Mouse (Mus musculus) kidney, postnatal 4 days (tissue): Measurements from ENCODE around the gene Wdfy3.
A peak's percentile ranks its signal among the peaks of the same experiment; 100 is the strongest.
"Not testable (repeated sequence)": the region's sequence is repeated elsewhere in the genome, so short reads cannot be mapped to it uniquely, and the experiment has no call there.

Source experiments
- DNase-seq, 2 experiments: peaks; one replicate each; pipeline ENCODE4 v3.0.0; 2021; ENCODE audit warnings: mixed read lengths in 2 of 2

The Wdfy3 gene

DNA sequence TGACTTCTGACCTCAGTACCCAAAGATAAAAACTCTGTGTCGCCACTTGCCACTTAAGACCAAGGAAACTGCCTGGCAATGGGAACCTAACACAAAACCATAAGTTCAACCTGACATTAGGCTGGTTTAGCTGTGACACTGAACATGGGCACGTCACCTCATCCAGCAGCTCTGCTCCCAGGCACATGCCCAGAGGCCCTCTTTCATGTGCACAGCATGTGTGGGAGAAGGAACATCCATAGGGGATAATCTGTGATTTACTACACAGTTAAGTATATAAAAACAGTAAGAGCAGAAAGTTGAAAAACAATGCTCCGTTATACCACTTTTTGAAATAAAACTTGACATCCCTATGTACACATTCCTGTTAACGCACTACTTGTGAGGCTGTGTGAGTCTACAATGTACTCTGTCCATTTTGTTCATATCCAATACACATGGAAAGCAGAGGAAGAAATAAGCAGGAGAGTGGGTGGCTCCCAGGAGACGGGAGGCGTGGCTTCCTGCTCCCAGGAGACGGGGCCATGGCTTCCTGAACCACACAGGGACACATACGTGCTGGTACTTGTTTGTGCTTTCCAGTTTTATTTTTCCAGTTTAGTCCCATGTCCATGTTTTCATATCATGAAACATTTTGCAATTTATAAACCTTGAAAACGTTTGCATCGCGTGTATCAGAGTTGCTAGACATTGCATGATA, 73.5 kb downstream of the Wdfy3 start:
- peak; percentile 26 to 33 for DNase-seq

DNA sequence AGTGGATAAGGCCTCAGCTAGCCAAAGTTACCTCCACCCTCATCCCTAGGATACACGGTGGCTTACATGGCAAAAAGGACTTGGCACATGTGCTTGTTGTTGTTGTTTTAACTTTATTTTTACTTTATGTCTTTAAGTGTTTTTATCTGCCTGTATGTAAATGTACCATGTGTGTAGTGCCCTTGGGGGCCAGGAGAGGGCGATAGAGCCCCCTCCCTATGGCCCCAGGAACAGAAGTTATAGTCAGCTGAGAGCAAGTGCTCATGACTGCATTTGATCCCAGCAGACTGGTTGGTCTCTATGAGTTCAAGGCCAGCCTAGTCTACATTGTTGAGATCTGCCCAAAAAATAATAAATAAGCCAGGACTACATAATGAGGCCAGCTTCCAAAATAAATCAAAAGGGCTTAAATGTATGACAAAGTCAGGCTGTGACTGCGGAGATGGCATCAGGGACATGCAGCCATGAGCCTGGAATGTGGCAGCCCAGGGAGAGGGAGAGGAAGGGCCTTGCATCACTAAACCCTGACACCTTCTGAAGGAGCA, 74.2 kb downstream of the Wdfy3 start:
- peak in 1 of 2 experiments; percentile 33 for DNase-seq

DNA sequence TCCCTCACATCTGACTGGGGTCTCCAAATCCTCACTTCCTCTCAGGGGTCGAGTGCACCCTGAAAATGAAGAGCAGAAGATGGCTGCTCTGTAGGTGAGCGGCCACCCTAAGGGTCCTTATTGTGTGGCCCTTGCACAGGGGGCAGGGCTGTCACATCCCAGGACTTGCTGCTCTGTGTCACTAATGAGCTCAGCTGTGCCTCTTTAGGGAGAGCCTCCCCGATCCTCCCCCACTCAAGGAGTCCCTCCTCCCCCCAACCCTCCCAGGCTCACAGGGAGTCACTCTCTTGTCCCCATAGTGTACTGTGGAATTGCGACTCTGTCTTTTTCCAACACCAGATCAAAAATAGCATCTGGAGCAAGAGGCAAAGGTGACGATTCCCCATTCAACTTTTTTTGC, 75.7 kb downstream of the Wdfy3 start:
- DNase-seq: peak; percentile 53 to 58

DNA sequence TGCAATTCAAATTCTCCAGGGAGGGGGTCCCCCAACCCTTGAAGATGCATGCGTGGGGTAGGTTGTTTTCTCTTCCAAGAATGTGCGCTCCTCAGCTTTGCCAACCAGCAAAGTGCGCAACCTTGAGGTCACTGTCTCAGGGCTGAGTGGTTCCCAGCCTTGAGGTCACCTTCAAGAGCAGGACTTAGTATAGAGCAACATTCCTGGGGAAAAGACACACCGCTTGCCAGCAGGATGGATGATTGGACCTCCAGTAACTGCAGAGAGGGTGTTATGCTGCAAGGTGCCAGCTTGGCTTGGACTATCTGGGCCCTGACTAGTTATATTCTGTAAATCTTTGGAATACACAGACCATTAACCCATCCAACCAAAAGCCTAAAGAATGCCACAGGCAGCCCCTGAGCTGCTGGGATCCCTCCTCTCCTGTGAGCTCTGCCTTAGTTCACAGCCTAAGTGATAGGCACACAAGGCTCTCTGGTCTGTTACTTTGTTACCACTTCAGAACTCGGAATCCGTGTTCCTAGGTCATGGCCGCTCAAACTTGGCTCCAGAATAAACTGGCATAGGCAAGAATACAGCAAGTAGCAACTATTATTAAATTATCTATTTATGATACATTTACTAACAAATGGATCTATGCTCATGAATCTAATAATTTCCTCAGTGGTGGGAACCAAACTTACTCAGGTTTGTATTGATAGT, 76.6 kb downstream of the Wdfy3 start:
- peak; percentile 33 to 65 for DNase-seq

DNA sequence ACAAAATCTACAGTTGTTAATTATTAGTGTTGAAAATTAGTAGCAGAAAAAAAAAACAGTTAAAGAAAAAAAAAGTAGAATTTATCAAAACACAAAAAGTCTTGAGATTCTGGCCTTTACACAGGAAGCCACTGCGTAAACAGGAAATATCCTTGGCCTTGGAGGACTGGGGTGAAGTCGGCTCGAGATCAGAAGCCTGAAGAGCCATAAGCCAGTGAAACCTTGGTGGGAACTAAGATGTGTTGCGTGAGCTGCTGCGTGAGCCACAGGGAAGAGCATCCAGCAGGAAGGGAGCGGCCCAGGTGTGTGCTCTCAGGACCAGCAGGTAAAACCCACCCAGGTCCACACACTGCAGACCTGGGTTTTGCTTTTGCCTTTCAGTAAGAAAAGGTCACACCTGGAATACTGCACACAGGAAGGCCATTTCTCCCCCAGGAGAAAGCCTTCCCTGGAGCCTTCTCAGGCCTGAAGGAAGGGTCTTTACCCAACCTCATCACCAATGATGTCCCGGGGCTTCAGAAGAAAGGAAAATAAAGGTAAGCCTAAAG, 79.3 kb downstream of the Wdfy3 start:
- no peak for DNase-seq

DNA sequence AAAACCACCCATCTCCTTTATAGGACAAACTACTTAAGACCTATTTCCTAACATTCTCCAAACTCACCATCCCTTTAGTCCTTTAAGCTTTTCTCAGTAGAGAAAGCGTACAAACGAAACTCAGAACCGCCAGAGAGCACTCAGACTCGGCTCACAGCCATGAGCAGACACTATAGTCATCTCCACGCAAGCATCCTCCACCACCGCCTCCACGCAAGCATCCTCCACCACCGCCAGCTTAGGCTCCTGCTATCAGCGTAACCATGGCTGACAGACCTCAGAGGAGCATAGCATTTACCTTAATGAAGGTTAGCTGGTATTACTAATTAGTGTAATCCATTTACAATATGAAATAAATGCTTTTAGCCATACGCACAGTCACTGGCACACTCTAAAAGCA, 81.2 kb downstream of the Wdfy3 start:
- DNase-seq: no peak

DNA sequence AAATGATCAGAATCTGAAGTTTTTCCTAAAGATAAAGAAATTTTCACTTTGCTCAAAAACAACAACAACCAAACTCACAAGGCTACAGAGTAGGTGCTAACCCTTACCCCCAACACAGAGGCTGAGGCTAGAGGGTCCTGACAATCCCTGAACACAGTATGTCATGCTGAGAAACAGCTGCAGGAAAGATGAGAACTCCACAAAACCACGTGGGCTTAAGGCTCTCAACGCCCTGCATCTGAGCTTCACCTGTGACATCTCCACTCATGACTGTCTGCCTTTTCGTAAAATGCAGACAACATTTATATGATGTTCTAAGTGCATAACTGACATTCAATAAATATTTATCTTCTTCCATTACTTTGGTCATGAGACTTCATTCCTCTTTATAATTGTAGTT, 83.0 kb downstream of the Wdfy3 start:
- no peak for DNase-seq

DNA sequence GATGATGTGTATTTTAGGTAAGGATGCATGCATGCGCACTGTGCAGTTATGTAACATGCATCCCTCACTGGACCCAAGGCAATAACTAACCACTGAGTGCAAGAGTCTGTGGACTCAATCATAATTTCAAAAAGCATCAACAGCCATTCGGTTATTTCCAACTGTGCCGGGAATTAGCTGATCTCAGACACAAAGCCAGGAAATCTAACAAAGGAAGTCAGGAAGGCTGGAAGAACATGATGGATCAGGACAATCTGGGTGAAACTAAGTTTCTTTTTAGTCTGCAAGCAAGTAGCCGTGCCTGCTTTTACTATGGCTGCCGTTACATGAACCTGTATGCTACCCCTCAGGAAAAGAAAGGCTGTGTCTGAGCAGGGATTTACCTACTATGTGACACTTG, 87.5 kb downstream of the Wdfy3 start:
- DNase-seq: no peak

DNA sequence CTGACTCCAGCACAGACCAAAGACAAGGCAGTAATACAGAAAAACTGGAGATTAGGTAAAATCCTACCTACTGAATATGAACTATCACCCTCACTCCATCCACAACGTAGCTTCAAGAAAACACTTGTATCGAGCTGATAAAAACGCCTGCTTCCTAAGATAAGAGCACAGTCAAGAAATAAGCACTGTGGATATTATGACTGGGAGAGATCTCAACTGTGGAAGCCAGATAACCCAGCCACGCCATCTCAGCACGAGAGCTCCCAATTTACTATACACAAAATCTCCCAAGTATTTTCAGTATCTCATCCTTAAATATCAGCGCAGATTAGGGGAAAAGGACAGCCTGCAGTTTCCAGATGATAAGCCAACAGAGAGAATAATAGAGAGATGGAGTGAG, 90.1 kb downstream of the Wdfy3 start:
- DNase-seq: no peak

DNA sequence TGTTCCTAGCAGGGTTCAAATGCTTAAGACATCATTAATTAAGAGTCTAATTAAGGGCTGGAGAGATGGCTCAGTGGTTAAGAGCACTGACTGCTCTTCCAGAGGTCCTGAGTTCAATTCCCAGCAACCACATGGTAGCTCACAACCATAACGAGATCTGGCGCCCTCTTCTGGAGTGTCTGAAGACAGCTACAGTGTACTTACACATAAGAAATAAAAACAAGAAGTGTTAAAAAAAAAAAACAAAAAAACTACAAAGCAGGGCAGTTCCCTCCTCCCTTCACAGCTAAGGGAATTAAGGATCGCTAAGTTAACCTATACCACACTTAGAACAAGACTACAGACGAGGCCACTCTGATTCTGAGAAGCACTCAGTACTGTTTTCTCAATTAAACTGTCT, 97.1 kb downstream of the Wdfy3 start:
- not testable (repeated sequence) for DNase-seq

DNA sequence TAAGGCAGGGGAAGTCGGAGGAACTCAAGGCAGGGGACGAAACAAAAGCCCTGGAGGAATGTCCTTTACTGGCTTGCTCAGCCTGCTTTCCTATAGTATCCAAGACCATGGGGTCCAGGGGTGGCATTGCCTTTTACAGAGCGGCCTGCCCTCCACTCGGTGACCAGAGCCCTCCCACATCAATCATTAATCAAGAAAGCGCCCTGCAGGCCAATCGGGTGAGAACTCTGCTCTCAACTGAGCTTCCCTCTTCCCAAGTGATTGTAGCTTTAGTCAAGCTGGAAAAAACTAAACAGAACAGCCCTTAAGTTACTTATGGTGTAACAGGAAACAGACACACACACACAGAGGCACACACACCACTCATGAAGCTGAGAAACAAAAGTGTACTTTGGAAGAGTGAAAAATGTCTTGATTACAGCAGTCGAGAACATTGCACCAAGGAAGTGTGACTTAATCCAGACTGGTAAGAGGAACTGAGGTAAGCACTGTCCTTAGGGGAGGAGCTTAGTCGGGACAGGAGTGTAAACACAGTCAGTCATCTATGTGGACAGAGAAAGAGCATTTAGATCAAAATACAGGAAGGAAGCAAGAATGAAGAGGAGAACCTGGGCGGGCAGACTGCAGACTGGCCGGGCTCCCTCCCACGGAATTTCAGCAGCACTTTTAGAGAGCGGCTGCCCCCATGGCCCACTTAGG, 101.4 kb downstream of the Wdfy3 start:
- peak; percentile 49 to 68 for DNase-seq

DNA sequence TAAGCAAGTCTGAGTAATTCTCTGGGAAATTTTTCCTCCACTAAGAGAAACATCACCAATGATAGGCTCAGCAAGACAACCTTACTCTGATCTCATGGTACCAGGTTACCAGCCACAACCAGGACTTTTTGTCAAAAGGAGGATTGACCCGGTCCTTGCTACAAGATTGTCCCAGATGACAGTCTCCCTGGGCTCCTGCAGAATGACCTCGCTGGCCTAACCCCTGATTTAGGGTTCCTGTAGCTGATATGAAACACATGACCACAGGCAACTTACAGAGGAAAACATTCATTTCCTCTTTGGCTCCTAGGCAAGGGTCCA, 101.9 kb downstream of the Wdfy3 start:
- no peak for DNase-seq

DNA sequence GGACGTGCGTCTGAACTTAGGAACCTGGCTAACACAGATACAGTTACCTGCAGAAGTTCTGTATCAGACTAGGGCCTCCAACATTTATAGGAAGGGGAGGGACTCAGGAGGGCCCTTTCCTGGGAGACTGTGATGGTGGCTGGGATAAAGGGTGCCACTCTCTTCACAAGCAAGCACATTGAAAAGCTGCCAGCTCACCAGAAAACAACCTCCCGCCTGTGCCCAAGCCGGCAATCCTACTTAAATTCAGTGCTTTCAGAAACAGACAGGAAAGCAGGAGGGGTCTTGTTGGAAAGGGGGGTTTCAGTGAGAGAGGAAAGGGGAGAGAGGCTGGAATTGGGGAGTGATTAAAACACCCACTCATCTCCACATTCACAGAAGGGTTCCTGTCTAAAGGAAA, 106.9 kb downstream of the Wdfy3 start:
- DNase-seq: no peak

DNA sequence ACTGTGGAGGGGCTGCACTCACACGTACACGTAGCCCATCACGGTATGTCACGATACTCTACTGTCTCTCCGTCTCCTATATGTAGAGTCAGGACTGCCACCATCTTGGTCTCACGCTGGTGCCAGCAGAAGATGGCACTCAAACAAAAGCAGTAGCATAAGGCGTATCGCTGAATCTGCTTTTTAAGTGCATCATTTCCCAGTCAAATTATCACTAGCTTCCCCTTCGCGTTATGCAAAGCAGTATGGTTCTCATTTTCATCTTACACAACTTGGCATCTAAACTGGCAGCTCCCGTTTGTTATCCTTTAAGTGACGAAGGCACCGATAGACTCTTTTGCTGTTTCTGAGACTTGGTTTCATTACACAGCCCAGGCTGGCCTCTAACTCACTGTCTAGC, 110.4 kb downstream of the Wdfy3 start:
- no peak for DNase-seq

DNA sequence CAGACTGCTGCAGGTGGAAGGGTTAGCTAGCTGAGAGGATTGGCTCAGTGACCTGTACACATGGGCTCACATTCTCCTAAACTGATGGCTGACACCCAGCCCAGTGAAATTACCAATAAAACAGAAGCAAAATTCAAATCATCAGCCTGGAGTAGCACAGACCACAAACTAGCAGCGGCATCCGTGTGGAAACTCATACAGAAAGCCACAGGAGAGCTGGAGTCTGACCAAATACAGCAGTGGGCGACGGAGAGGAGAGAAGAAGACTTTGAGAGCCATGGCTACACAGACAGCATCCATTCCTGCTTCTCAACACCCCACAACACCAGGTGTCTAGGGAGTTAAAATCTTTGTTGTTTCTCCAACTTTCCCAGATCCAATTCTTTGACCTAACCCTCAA, 110.8 kb downstream of the Wdfy3 start:
- DNase-seq: no peak

DNA sequence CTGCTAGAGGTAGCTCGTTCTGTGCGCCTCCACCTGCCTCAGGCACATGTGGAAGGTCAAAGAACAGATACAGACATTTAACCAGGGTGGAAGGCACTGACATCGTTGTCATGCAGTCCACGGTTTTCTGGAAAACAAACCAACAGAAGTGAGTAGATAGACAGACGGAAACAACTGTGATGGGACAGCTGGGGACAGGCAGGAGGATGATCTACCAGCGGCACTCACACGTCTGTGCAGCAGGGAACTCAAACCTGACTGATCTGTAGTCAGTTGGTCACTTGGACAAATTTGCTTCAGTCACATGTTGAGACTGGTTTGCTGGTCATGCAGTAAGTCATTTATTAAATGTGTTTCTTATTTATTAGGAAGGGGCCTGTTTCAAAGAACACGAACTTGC, 112.3 kb downstream of the Wdfy3 start:
- DNase-seq: no peak

DNA sequence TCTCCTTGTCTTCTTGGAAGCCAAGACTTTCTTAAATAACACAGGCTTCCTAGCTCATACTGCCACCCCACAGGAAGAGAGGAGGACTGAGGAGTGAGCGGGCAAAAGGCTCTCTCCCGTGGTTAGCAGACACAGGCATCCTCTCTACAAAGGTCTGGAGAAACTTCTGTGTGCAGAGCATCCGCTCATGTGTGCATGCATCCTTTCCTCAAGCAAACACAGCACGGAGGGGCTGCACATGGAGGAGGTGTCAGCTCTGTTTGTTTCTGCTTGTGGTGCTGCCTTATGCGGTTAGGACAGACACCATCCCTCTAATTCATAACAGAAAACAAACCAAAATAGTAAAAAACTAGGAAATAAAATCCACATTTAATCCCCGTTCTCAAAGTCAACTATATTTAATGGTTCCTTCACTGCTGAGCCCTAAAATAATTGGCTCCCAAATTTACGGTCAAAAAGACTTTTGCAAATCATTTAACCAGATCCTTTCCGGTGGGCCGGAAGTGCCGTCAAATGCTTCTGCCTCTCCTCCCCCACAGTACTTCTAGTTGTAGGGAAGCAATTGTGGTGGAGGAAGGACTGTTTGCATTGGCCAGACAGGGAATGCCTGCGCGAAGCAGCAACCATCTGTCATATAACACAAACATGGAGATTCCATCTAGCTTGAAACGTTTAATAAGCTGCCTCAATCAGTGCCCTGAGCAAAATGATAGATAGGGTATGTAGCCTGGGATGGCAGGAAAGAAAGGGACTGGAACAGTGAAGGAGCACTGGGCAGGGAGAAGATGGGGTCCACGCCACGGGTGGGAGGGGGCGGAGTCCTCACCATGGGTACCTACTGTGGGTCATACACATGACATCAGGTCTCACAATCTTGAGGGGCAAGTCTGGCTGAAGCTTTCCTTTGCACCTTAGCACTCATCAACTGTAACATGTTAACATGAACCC, 115.1 kb downstream of the Wdfy3 start:
- DNase-seq: peak; percentile 54 to 61

DNA sequence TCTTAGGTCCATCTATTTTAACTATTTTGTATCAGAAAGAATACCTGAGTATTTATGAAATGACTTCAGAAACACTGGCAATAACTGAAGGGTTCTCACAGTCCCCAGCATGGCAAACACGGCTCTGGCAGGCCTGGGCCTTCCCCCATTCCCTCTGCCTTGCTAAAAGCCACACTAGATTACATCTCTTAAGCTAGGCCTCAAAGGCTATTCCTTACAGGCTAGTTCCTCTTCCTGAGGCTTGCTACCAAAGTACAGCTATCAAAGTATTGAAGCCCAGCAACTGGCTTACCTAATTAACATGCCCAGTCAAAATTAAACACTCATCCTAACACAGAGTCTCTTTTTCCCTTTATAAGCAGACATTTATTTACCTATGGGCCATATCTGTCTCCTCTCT, 117.8 kb downstream of the Wdfy3 start:
- DNase-seq: no peak

DNA sequence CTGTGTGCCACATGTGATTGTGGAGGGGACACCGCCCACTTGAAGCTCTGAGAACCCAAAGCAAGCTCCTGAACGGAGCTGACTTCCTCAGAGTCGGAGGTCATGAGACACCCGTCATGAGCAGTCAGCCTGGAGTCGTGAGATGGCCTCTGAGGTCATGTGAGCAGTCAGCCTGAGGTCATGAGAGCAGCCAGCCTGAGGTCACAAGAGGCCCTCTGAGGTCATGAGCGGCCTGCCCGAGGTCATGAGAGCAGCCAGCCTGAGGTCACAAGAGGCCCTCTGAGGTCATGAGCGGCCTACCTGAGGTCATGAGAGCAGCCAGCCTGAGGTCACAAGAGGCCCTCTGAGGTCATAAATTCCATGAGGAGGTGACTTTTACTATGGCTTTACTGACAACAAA, 120.4 kb downstream of the Wdfy3 start:
- no peak for DNase-seq

DNA sequence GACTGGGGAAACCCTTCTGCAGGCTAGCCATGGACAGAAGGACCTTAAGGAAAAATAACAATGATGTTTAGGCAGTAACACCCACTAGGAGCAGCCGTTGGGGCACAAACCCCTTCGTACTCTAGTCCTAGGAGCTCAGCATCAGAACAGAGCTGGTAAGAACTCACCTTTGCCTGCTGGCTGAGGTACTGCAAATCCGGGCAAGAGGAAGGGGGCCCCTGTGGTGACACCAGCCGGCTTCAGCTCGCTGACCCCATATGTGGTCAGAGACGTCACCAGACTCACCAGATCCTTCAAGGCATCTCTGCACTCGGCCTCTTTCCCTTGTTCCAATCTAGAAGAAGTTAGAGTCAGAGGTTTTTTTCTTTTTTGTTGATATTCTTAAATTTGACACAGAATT, 121.1 kb downstream of the Wdfy3 start:
- DNase-seq: no peak

DNA sequence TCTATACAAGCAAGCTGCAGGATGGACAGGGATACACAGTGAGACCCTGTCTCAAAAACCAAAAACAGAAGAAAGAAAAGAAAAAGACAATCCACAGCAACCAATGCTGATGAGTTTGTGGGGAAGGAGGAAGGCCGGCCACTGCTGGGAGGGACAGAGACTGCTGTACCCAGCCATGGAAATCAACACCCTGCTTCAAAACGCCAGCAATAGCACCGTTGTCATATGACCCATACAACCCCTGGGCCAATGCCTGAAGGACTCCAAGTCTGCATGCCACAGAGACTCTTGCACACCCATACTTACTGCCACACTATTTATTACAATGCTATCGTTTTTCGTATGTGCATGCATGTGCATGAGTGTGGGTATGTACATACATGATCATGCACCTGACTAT, 124.0 kb downstream of the Wdfy3 start:
- DNase-seq: no peak

DNA sequence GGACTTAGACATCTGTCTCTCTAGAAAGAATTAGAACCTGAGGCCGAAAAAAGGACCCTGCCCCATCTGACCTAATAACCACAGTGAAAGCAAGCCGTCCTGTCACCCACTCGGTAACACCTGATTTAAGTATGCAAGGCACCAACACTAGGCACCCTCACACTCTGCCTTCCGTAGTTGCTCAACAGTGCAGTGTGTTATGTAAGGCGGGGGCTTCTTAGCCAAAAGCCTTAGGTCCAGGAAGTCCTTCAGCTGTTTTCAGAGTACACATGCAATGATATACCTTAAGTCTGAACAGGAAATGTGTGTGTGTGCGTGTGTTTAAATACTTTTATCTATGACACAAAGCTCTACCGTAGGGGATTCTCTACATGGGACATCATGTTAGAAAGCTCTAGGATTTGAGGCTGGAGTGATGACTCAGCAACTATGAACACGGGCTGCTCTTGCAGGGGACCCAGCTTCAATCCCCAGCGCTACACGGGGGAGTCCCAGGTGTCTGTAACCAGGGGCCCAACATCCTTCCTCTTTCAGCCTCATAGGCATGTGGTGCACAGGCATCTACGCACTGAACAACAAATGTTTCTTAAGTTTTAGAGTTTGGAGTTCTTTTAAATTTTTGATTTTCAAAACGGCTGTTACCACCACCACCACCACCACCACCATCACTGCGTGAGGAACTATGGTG, 131.7 kb downstream of the Wdfy3 start:
- no peak for DNase-seq
